Mouse (Mus musculus): ENCODE data around the gene Hoxd4. TPM values are rescaled to one million over a fixed set of nuclear protein-coding genes. Genes with fewer than 3 reads are reported as not detected.
A peak's percentile ranks its signal among the peaks of the same experiment; 100 is the strongest.

The Hoxd4 gene
- polyA plus RNA-seq, 1 experiment from 2014 or later: 4.3 TPM

GRCm38 (mm10) chr2:74753175-74753523 lies 41.4 kb downstream of the Hoxd4 start:
- peak overlapping the region; percentile 31 for H3K9ac ChIP-seq (replicated peaks)
- ATAC-seq (ENCODE audit: low FRiP score): 0 out of 2 replicates have a peak, but pooled peaks have one; percentile 8
- H3K27ac ChIP-seq (replicated peaks): no peak overlapping the region; the same call in 1 of the 2 replicates
- H3K4me3 ChIP-seq (replicated peaks): peak overlapping the region; percentile 34
- no peaks in the 10 kb centered on the region for H3K9me3 ChIP-seq (replicated peaks)
- WGBS: 3% methylated on average over 25 of the region's 25 CpGs
- H3K27me3 ChIP-seq (replicated peaks): no peaks in the 10 kb centered on the region
- no peaks in the 10 kb centered on the region for H3K36me3 ChIP-seq
- H3K4me2 ChIP-seq: peak overlapping the region; percentile 70
- peaks cover 40% of the 10 kb centered on the region for H3K4me1 ChIP-seq

GRCm38 (mm10) chr2:74753711-74754110 lies 42.0 kb downstream of the Hoxd4 start:
- H3K27me3 ChIP-seq (replicated peaks): no peaks in the 10 kb centered on the region
- peaks cover 36% of the 10 kb centered on the region for H3K4me1 ChIP-seq

GRCm38 (mm10) chr2:74760146-74760545 lies 48.4 kb downstream of the Hoxd4 start:
- Histone ChIP-seq H3K4me3 (replicated peaks) (no peak overlapping the region), H3K4me2 (no peak overlapping the region), H3K9me3 (replicated peaks) (no peaks in the 10 kb centered on the region), H3K27ac (replicated peaks) (no peak overlapping the region), H3K4me1 (peaks cover 25% of the 10 kb centered on the region), H3K36me3 (no peaks in the 10 kb centered on the region), H3K9ac (replicated peaks) (no peak overlapping the region), H3K27me3 (replicated peaks) (peaks cover 31% of the 10 kb centered on the region)
- ATAC-seq (ENCODE audit: low FRiP score): no peak
- WGBS: 21% methylated on average over 1 of the region's 1 CpGs

More at GRCm38 (mm10) chr2:74753711-74754110, 42.0 kb downstream of the Hoxd4 start:
- no peak overlapping the region for H3K4me3 ChIP-seq (replicated peaks)
- no peak for ATAC-seq (ENCODE audit: low FRiP score)
- H3K4me2 ChIP-seq: no peak overlapping the region; the same call in 1 of the 2 replicates
- no peak overlapping the region for H3K9ac ChIP-seq (replicated peaks)
- 30% methylated on average over 5 of the region's 5 CpGs for WGBS
- H3K9me3 ChIP-seq (replicated peaks): no peaks in the 10 kb centered on the region
- no peak overlapping the region for H3K27ac ChIP-seq (replicated peaks)
- no peaks in the 10 kb centered on the region for H3K36me3 ChIP-seq

GRCm38 (mm10) chr2:74761941-74762340 lies 50.2 kb downstream of the Hoxd4 start:
- 1% methylated on average over 13 of the region's 13 CpGs for WGBS
- peaks cover 31% of the 10 kb centered on the region for H3K27me3 ChIP-seq (replicated peaks)

GRCm38 (mm10) chr2:74762522-74763244 lies 51.0 kb downstream of the Hoxd4 start, which contains the start of gene Hoxd1:
Hoxd1 (plus strand) TSS chr2:74762980.
- Histone ChIP-seq H3K36me3 (no peaks in the 10 kb centered on the region), H3K27ac (replicated peaks) (no peak within 1 kb of the TSS), H3K4me3 (replicated peaks) (peak within 1 kb of the TSS; percentile 62), H3K4me1 (peaks cover 25% of the 10 kb centered on the region), H3K9ac (replicated peaks) (peak within 1 kb of the TSS; percentile 46), H3K9me3 (replicated peaks) (no peaks in the 10 kb centered on the region), H3K4me2 (peak within 1 kb of the TSS; percentile 94), H3K27me3 (replicated peaks) (peaks cover 31% of the 10 kb centered on the region)
- WGBS: under 1% methylated on average over 59 of the region's 61 CpGs
- ATAC-seq (ENCODE audit: low FRiP score): peak; percentile 82

More at GRCm38 (mm10) chr2:74761941-74762340, 50.2 kb downstream of the Hoxd4 start:
- no peaks in the 10 kb centered on the region for H3K36me3 ChIP-seq
- no peaks in the 10 kb centered on the region for H3K9me3 ChIP-seq (replicated peaks)
- peak overlapping the region; percentile 94 for H3K4me2 ChIP-seq
- 0 out of 2 replicates have a peak, but pooled peaks have one; percentile 25 for ATAC-seq (ENCODE audit: low FRiP score)
- H3K4me3 ChIP-seq (replicated peaks): peak overlapping the region; percentile 62
- H3K4me1 ChIP-seq: peaks cover 25% of the 10 kb centered on the region
- H3K9ac ChIP-seq (replicated peaks): no peak overlapping the region
- no peak overlapping the region for H3K27ac ChIP-seq (replicated peaks)

- Histone ChIP-seq H3K27ac (replicated peaks) (no peak overlapping the region), H3K9ac (replicated peaks) (peak overlapping the region; percentile 46), H3K9me3 (replicated peaks) (no peaks in the 10 kb centered on the region), H3K4me2 (peak overlapping the region; percentile 94), H3K4me1 (peaks cover 25% of the 10 kb centered on the region), H3K36me3 (no peaks in the 10 kb centered on the region), H3K27me3 (replicated peaks) (peaks cover 31% of the 10 kb centered on the region), H3K4me3 (replicated peaks) (peak overlapping the region; percentile 62)
- peak; percentile 33; the same call in 1 of the 2 replicates for ATAC-seq (ENCODE audit: low FRiP score)
- 1% methylated on average over 51 of the region's 53 CpGs for WGBS
These were observed 51.6 kb downstream of the Hoxd4 start for GRCm38 (mm10) chr2:74763245-74763735.

GRCm38 (mm10) chr2:74763976-74764375 lies 52.2 kb downstream of the Hoxd4 start:
- H3K27me3 ChIP-seq (replicated peaks): peaks cover 31% of the 10 kb centered on the region
- no peaks in the 10 kb centered on the region for H3K36me3 ChIP-seq
- WGBS: 54% methylated on average over 10 of the region's 10 CpGs
- no peaks in the 10 kb centered on the region for H3K9me3 ChIP-seq (replicated peaks)
- no peak for ATAC-seq (ENCODE audit: low FRiP score)
- H3K4me3 ChIP-seq (replicated peaks): peak overlapping the region; percentile 62
- H3K4me1 ChIP-seq: peaks cover 25% of the 10 kb centered on the region
- no peak overlapping the region for H3K27ac ChIP-seq (replicated peaks)
- H3K4me2 ChIP-seq: peak overlapping the region; percentile 94
- H3K9ac ChIP-seq (replicated peaks): no peak overlapping the region

GRCm38 (mm10) chr2:74774359-74774758 lies 62.6 kb downstream of the Hoxd4 start:
- ATAC-seq (ENCODE audit: low FRiP score): no peak
- Histone ChIP-seq H3K36me3 (no peaks in the 10 kb centered on the region), H3K4me3 (replicated peaks) (no peak overlapping the region), H3K27ac (replicated peaks) (no peak overlapping the region), H3K9me3 (replicated peaks) (no peaks in the 10 kb centered on the region), H3K4me2 (no peak overlapping the region), H3K9ac (replicated peaks) (no peak overlapping the region), H3K27me3 (replicated peaks) (no peaks in the 10 kb centered on the region), H3K4me1 (no peaks in the 10 kb centered on the region)
- 94% methylated on average over 2 of the region's 2 CpGs for WGBS

- no peak for ATAC-seq (ENCODE audit: low FRiP score)
- H3K9me3 ChIP-seq (replicated peaks): no peaks in the 10 kb centered on the region
- 72% methylated on average over 13 of the region's 13 CpGs for WGBS
These were observed 66.0 kb downstream of the Hoxd4 start for GRCm38 (mm10) chr2:74777536-74778275.

More at GRCm38 (mm10) chr2:74777536-74778275, 66.0 kb downstream of the Hoxd4 start:
- Histone ChIP-seq H3K9ac (replicated peaks) (no peak overlapping the region), H3K27ac (replicated peaks) (no peak overlapping the region), H3K4me3 (replicated peaks) (no peak overlapping the region), H3K36me3 (no peaks in the 10 kb centered on the region), H3K27me3 (replicated peaks) (no peaks in the 10 kb centered on the region), H3K4me1 (no peaks in the 10 kb centered on the region), H3K4me2 (no peak overlapping the region)
